Mouse (Mus musculus) left cerebral cortex, postnatal 10 days (tissue): Measurements from ENCODE around the gene Etfbkmt. TPM values are rescaled to one million over a fixed set of nuclear protein-coding genes. Genes with fewer than 3 reads are reported as not detected.
"Not testable (repeated sequence)": the region's sequence is repeated elsewhere in the genome, so short reads cannot be mapped to it uniquely, and the experiment has no call there.

ENCODE experiments used
- DNase-seq, 2 experiments: peaks; one replicate each; pipeline ENCODE4 v3.0.0; 2021 to 2022; ENCODE audit warnings: low spot score in 2 of 2, mixed read lengths in 1 of 2; ENCODE audit errors: extremely low spot score in 1 of 2
- intact Hi-C: fragments of 180-260 bp; cut with DNase I; formaldehyde crosslinking; loops from one replicate; pipeline ENCODE4 v1.15.1; 2025
- total RNA-seq, 2 experiments: library from RNA; stranded (reverse); gene quantifications; 2 replicates each; pipeline ENCODE4 v1.2.3; 2021

Gene Etfbkmt
- total RNA-seq, 2 experiments from 2014 or later = 1.6 to 2.3 TPM

GRCm38 (mm10) chr6:149129870-149130269 lies 9.8 kb upstream of the Etfbkmt start, which contains the start of gene Gm10203:
Gene Gm10203, plus strand, starts transcription at chr6:149130170.
- DNase-seq = not testable (repeated sequence)
- intact Hi-C loops = loop anchor here (5.0 kb wide), 1 partner anchor 247 kb away; no protein-coding TSS in a partner anchor

GRCm38 (mm10) chr6:149131111-149131510 lies 8.5 kb upstream of the Etfbkmt start:
- intact Hi-C loops = no loop called here
- no peak for DNase-seq

- no peak for DNase-seq
- intact Hi-C loops = no loop called here
Observed at GRCm38 (mm10) chr6:149132311-149133077, 7.2 kb upstream of the Etfbkmt start.

- intact Hi-C loops = no loop called here
- no peak for DNase-seq
Observed at GRCm38 (mm10) chr6:149134391-149135150, 5.1 kb upstream of the Etfbkmt start.

GRCm38 (mm10) chr6:149135631-149136030 lies 4.0 kb upstream of the Etfbkmt start:
- no peak for DNase-seq

GRCm38 (mm10) chr6:149137936-149138335 lies 1.7 kb upstream of the Etfbkmt start:
- no peak for DNase-seq
- intact Hi-C loops = no loop called here

More at GRCm38 (mm10) chr6:149135631-149136030, 4.0 kb upstream of the Etfbkmt start:
- intact Hi-C loops = no loop called here

GRCm38 (mm10) chr6:149139011-149139410 lies 638 bp upstream of the Etfbkmt start:
- DNase-seq = no peak
- intact Hi-C loops = no loop called here

GRCm38 (mm10) chr6:149141393-149142173 lies 1.9 kb downstream of the Etfbkmt start:
- intact Hi-C loops = no loop called here
- DNase-seq = peak; percentile 57 to 88

- no peak for DNase-seq
- intact Hi-C loops = no loop called here
Observed at GRCm38 (mm10) chr6:149145143-149145542, 5.5 kb downstream of the Etfbkmt start.

- DNase-seq = no peak
- intact Hi-C loops = no loop called here
Observed at GRCm38 (mm10) chr6:149148436-149149229, 9.0 kb downstream of the Etfbkmt start.

- intact Hi-C loops = no loop called here
- DNase-seq = no peak
Observed at GRCm38 (mm10) chr6:149152119-149152518, 12.5 kb downstream of the Etfbkmt start.

- no peak for DNase-seq
- intact Hi-C loops = no loop called here
Observed at GRCm38 (mm10) chr6:149153473-149154115, 13.9 kb downstream of the Etfbkmt start.

- DNase-seq = no peak
- intact Hi-C loops = no loop called here
Observed at GRCm38 (mm10) chr6:149154116-149155030, 14.7 kb downstream of the Etfbkmt start.

- no peak for DNase-seq
- intact Hi-C loops = no loop called here
Observed at GRCm38 (mm10) chr6:149155031-149155841, 15.6 kb downstream of the Etfbkmt start.

GRCm38 (mm10) chr6:149167038-149167437 lies 27.4 kb downstream of the Etfbkmt start:
- DNase-seq, intact Hi-C loops: not testable (repeated sequence)

GRCm38 (mm10) chr6:149167672-149168071 lies 28.0 kb downstream of the Etfbkmt start:
- intact Hi-C loops = no loop called here
- DNase-seq = no peak
